Mouse (Mus musculus) ES-E14 (cell line): Measurements from ENCODE around the gene Zdhhc17. TPM values are rescaled to one million over a fixed set of nuclear protein-coding genes. Genes with fewer than 3 reads are reported as not detected.
A peak's percentile ranks its signal among the peaks of the same experiment; 100 is the strongest.

Experiments used
- DNase-seq: peaks from one replicate; pipeline ENCODE4 v3.0.0-alpha.2; 2013; ENCODE audit warnings: low read depth, low spot score
- H3K27ac ChIP-seq: 2 replicates; pipeline ENCODE4 v1.5.1; 2012; ENCODE audit warnings: low read depth, mild to moderate bottlenecking, low read length, moderate library complexity, mixed read lengths; ENCODE audit not compliant: poor library complexity, insufficient read depth, severe bottlenecking
- H3K36me3 ChIP-seq: 2 replicates; pipeline ENCODE4 v1.6.1; 2012; ENCODE audit warnings: mild to moderate bottlenecking, low read length, moderate library complexity, mixed read lengths; ENCODE audit not compliant: control insufficient read depth, poor library complexity, insufficient read depth, severe bottlenecking
- H3K4me1 ChIP-seq, 2 experiments: fragments of 150-350 bp in 1 of 2; sonication (generic) in 1 of 2; 2 replicates each; pipeline ENCODE4 v1.6.1; 2012; ENCODE audit warnings: low read length in 2 of 2, mild to moderate bottlenecking in 1 of 2, mixed read lengths in 1 of 2; ENCODE audit not compliant: control insufficient read depth in 2 of 2, insufficient read depth in 2 of 2, poor library complexity in 1 of 2
- H3K4me3 ChIP-seq, 2 experiments: fragments of 150-350 bp in 1 of 2; sonication (generic) in 1 of 2; 2 replicates each; pipeline ENCODE4 v1.5.1; 2012; ENCODE audit warnings: low read length in 2 of 2, low read depth in 1 of 2, mild to moderate bottlenecking in 1 of 2, mixed read lengths in 1 of 2; ENCODE audit not compliant: insufficient read depth in 1 of 2, poor library complexity in 1 of 2, severe bottlenecking in 1 of 2
- H3K9ac ChIP-seq: 2 replicates; pipeline ENCODE4 v1.6.1; 2012; ENCODE audit warnings: low read depth, mild to moderate bottlenecking, low read length, mixed read lengths; ENCODE audit not compliant: poor library complexity, insufficient read depth, severe bottlenecking
- H3K9me3 ChIP-seq: fragments of 150-350 bp; sonication (generic); 2 replicates; pipeline ENCODE4 v1.6.1; 2012; ENCODE audit warnings: low read depth, mild to moderate bottlenecking, low read length; ENCODE audit not compliant: control insufficient read depth, insufficient read depth
- CHD2 ChIP-seq: IDR thresholded peaks from 2 replicates; pipeline ENCODE4 v1.6.1; 2014; ENCODE audit warnings: mild to moderate bottlenecking, low read depth, low read length, inconsistent platforms
- HCFC1 ChIP-seq: IDR thresholded peaks from 2 replicates; pipeline ENCODE4 v1.6.1; 2012; ENCODE audit warnings: low read length, inconsistent platforms, borderline replicate concordance; ENCODE audit not compliant: insufficient read depth
- MAFK ChIP-seq: IDR thresholded peaks from 2 replicates; pipeline ENCODE4 v1.6.1; 2014; ENCODE audit warnings: mild to moderate bottlenecking, low read depth, low read length, inconsistent platforms; ENCODE audit not compliant: insufficient read depth
- ZC3H11A ChIP-seq: IDR thresholded peaks from 2 replicates; pipeline ENCODE4 v1.6.1; 2012; ENCODE audit warnings: low read depth, mild to moderate bottlenecking, inconsistent platforms, low read length, borderline replicate concordance
- ZNF384 ChIP-seq: IDR thresholded peaks from 2 replicates; pipeline ENCODE4 v1.6.1; 2012; ENCODE audit warnings: low read depth, low read length, inconsistent platforms
- in situ Hi-C, 2 experiments: fragments of 600-800 bp; cut with MboI; formaldehyde crosslinking; loops; one replicate each; pipeline ENCODE4 v1.15.1; 2025; ENCODE audit warnings: low sequenced_read_pairs in 2 of 2, inconsistent platforms in 1 of 2; ENCODE audit not compliant: unreplicated experiment in 2 of 2
- total RNA-seq: library from RNA; depleted of rRNA; stranded (reverse); fragments of 300-350 nt; gene quantifications from 2 replicates; pipeline ENCODE4 v1.2.3, GENCODE M21; 2012

Zdhhc17 gene
- total RNA-seq, 1 experiment: 26.2 TPM

DNA sequence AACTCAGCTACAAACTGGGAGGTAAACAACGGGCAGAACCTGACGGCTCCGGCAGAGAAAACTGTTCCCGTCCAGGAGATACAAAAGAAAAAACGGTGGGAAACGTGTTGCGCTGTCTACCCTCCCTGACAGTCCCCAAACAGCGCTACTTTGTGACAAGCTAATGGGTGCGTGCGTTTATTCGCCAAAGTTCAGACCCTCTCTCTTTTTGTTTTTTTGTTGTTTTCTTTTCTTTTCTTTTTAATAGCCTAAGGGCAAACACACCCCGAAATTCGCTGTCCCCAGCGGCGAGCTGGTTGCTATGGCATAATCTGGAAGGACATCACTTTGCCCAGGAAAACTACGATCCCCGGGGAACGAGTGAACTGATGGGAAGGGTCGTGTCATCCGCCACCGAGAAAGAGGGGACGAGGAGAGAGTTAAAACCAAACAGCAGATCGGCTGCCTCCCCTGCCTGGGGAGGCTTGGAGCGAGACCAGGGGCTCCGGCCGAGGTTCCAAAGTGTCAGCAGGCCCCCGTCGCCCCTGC, 763 bp downstream of the Zdhhc17 start:
- 0 out of 2 replicates have a peak overlapping the region, but pooled peaks have one; percentile 11 for H3K27ac ChIP-seq
- DNase-seq: no peak
- peaks cover 0 to 5% of the 10 kb centered on the region in 2 experiments; a peak in 2 of 4 replicates for H3K4me1 ChIP-seq
- H3K9me3 ChIP-seq: no peaks in the 10 kb centered on the region; the same call in 1 of the 2 replicates
- in situ Hi-C loops: no loop called here
- TF ChIP-seq ZC3H11A: no peak
- peak; percentile 16; the same call in 1 of the 2 replicates for TF ChIP-seq ZNF384
- H3K9ac ChIP-seq: peak overlapping the region; percentile 97
- peak overlapping the region; percentile 89 to 95 for H3K4me3 ChIP-seq
- H3K36me3 ChIP-seq: peaks cover 2% of the 10 kb centered on the region; the same call in 1 of the 2 replicates

DNA sequence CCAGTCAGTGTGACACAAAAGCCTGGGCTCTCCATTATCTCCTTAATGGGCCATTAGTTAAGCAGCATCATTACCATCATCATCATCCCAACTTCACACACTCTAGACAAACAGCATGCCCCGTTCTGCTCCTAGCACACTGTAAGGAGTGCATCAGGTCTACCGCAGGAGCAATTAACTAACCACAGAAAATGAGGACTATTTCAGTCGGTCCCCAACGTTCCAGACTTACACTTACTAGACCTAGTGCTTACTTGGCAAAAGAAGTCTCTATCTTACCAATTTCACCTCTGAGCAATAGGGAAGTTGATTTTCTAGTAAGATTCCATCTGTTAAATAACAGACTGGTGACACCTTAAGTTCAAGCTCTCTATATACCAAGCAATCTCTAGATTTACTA, 2.3 kb downstream of the Zdhhc17 start:
- H3K4me1 ChIP-seq: peaks cover 0 to 5% of the 10 kb centered on the region in 2 experiments; a peak in 2 of 4 replicates
- H3K27ac ChIP-seq: no peak overlapping the region
- DNase-seq: no peak
- in situ Hi-C loops: no loop called here
- H3K36me3 ChIP-seq: peaks cover 4% of the 10 kb centered on the region; the same call in 1 of the 2 replicates
- TF ChIP-seq HCFC1: no peak
- no peak for TF ChIP-seq ZC3H11A
- TF ChIP-seq CHD2: no peak
- TF ChIP-seq MAFK: no peak
- no peak for TF ChIP-seq ZNF384
- H3K9ac ChIP-seq: no peak overlapping the region
- no peak overlapping the region for H3K4me3 ChIP-seq
- peaks cover 9% of the 10 kb centered on the region for H3K9me3 ChIP-seq

DNA sequence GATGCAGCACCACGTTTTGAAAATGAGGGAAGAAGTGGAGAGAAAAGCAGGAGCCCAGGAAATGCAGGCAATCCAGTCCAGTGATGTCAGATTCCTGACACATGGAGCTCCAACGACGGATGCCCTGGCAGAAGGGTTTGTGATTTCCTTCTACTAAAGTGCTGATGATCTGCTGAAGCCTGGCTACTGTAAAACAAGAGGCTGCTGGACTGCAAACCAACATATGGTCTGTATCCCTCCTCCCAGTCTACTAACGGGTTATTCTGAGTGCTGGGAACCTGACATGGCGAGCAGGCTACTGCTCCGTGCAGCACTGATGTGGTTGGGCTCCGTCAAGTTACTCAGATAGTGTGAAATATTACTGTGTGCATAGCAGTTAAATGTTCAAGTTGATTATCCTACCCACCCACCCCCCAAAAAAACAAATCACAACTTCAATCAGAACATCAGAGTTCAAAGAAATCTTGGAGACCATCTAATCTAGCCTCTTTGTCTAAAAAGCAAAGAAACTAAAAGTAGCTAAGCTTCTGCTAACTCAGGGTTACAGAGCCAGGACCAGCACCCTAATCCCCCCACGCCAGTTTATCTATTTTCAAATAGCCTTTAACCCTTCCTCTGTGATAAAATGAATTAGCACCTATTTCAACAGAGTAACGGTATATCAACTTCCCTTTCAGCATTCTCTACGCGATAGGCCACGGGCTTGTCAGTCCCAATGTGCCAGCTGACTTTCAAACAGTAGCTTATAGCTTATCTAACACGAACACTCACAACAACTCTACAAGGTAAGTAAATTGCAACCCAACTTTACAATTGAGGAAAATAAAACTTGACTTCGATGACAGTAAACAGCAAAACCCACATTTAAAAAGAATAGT, 4.1 kb downstream of the Zdhhc17 start:
- Histone ChIP-seq H3K27ac (no peak overlapping the region), H3K9ac (no peak overlapping the region), H3K36me3 (peaks cover 4% of the 10 kb centered on the region; the same call in 1 of the 2 replicates), H3K9me3 (peaks cover 9% of the 10 kb centered on the region), H3K4me1 (peaks cover 0 to 2% of the 10 kb centered on the region in 2 experiments; a peak in 1 of 4 replicates), H3K4me3 (no peak overlapping the region)
- DNase-seq: no peak
- in situ Hi-C loops: no loop called here
- TF ChIP-seq ZNF384 (no peak), MAFK (no peak), HCFC1 (no peak)

DNA sequence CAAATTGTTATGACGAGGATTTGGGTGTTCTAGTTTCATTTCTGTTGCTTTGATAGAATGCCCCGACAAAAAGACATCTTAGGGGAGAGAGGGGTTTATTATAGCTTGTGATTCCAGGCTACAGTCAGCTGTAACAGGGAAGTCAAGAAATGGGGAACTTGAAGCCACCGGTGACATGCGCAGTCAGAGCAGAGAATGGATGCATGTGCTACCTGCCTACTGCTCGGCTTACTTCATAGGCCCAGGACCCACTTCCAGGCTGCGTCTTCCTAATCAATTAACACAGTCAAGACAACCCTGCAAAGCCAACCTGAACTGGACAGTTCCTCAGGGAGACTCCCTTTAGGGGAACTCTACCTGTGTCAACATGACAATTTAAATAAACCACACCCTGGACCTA, 5.7 kb downstream of the Zdhhc17 start:
- Histone ChIP-seq H3K4me1 (no peaks in the 10 kb centered on the region; a peak in 1 of 4 replicates), H3K9me3 (peaks cover 15% of the 10 kb centered on the region), H3K27ac (no peak overlapping the region), H3K9ac (no peak overlapping the region), H3K36me3 (peaks cover 4% of the 10 kb centered on the region), H3K4me3 (no peak overlapping the region)
- no peak for DNase-seq
- TF ChIP-seq CHD2 (no peak), ZC3H11A (no peak), MAFK (no peak), ZNF384 (no peak), HCFC1 (no peak)
- in situ Hi-C loops: no loop called here
